Mouse (Mus musculus): ENCODE results near the gene Sumo1.

- TF ChIP-seq CTCF (IDR thresholded peaks at IDR 0.05; ENCODE audit: control insufficient read depth, insufficient read depth, insufficient read length) (no peak), FOSL1 (IDR thresholded peaks at IDR 0.05; ENCODE audit: insufficient read depth, low read length, poor library complexity, severe bottlenecking) (no peak)
These were observed 119.6 kb downstream of the Sumo1 start for GRCm38 (mm10) chr1:59550996-59551395.

All from C2C12 (cell line).